Mouse (Mus musculus) central nervous system, embryonic 18 days (tissue): ENCODE measurements around the gene Reg3a. TPM values are rescaled to one million over a fixed set of nuclear protein-coding genes. Genes with fewer than 3 reads are reported as not detected.

Experiments
- polyA plus RNA-seq: library from polyadenylated mRNA; depleted of rRNA; stranded (reverse); fragments of >200 nt; gene quantifications from 2 replicates; pipeline ENCODE4 v1.2.3, GENCODE M21; 2012; rRNA removed

Gene Reg3a
- not detected in 2 replicates for polyA plus RNA-seq

GRCm38 (mm10) chr6:78380409-78380808, at the start of gene Reg3a:
TSS of gene Reg3a (plus strand) at chr6:78380709.

GRCm38 (mm10) chr6:78370357-78370756, 10.2 kb upstream of the Reg3a start, which contains the start of gene Reg3b:
TSS of gene Reg3b (plus strand) at chr6:78370657.

GRCm38 (mm10) chr6:78378765-78379164, 1.7 kb upstream of the Reg3a start, which contains the start of gene Reg3d:
TSS of gene Reg3d (minus strand) at chr6:78378865.

GRCm38 (mm10) chr6:78395323-78395722, 14.8 kb downstream of the Reg3a start, which contains the start of gene Reg2:
TSS of gene Reg2 (plus strand) at chr6:78395623.

GRCm38 (mm10) chr6:78422411-78422810, 41.9 kb downstream of the Reg3a start, which contains the start of gene Reg1:
TSS of gene Reg1 (plus strand) at chr6:78422711.

Other genes starting within 250 kb of the Reg3a start
- gene Reg3b, start 10.1 kb upstream of the Reg3a start, polyA plus RNA-seq: 0.39 and 3.3 TPM in 2 replicates
- not detected in 2 replicates for gene Reg3d, start 1.8 kb upstream of the Reg3a start, polyA plus RNA-seq
- gene Reg2, start 14.9 kb downstream of the Reg3a start, polyA plus RNA-seq: not detected in 2 replicates
- not detected in 2 replicates for gene Reg1, start 42.0 kb downstream of the Reg3a start, polyA plus RNA-seq
- 0.26 TPM in 1 of 2 replicates, not detected in the other for gene Reg3g, start 88.2 kb downstream of the Reg3a start, polyA plus RNA-seq